Mouse (Mus musculus) C2C12 (cell line): ENCODE measurements at regions not wholly inside any gene's neighbourhood (a gene's known extent, or its start where the extent isn't known, plus 50 kb on each side); places are given as distances from the start of the nearest gene placed in this dataset.

Source experiments
- H3K27me3 ChIP-seq: one replicate; pipeline ENCODE4 v1.6.1; 2011; ENCODE audit not compliant: control insufficient read depth, insufficient read depth, insufficient read length
- H3K36me3 ChIP-seq: one replicate; pipeline ENCODE4 v1.6.1; 2011; ENCODE audit not compliant: control insufficient read depth, insufficient read depth
- H3K4me3 ChIP-seq: one replicate; pipeline ENCODE4 v1.5.1; 2011; ENCODE audit warnings: mild to moderate bottlenecking, control low read depth; ENCODE audit not compliant: poor library complexity, insufficient read depth, severe bottlenecking
- H3K79me2 ChIP-seq: one replicate; pipeline ENCODE4 v1.6.1; 2011; ENCODE audit not compliant: control insufficient read depth, insufficient read depth
- H3K79me3 ChIP-seq: one replicate; pipeline ENCODE4 v1.6.1; 2011; ENCODE audit warnings: low read depth, control low read depth
- H3ac ChIP-seq: one replicate; pipeline ENCODE3; 2011; ENCODE audit warnings: low read depth; ENCODE audit not compliant: control insufficient read depth, insufficient read length
- CEBPB ChIP-seq: IDR thresholded peaks from one replicate; pipeline ENCODE4 v1.6.1; 2011; ENCODE audit warnings: low read depth, mild to moderate bottlenecking, control low read depth, moderate library complexity
- CTCF ChIP-seq: IDR thresholded peaks from one replicate; pipeline ENCODE4 v1.5.1; 2011; ENCODE audit not compliant: control insufficient read depth, insufficient read depth, insufficient read length
- FOSL1 ChIP-seq: IDR thresholded peaks from one replicate; pipeline ENCODE4 v1.8.0; 2011; ENCODE audit warnings: mild to moderate bottlenecking, low read length; ENCODE audit not compliant: poor library complexity, insufficient read depth, severe bottlenecking
- MAX ChIP-seq: IDR thresholded peaks from one replicate; pipeline ENCODE4 v1.6.1; 2011; ENCODE audit warnings: mild to moderate bottlenecking, control low read depth
- MYOD1 ChIP-seq: IDR thresholded peaks from one replicate; pipeline ENCODE4 v1.6.1; 2011; ENCODE audit warnings: low read depth; ENCODE audit not compliant: control insufficient read depth, insufficient read length
- MYOG ChIP-seq: IDR thresholded peaks from one replicate; pipeline ENCODE4 v1.6.1; 2011; ENCODE audit not compliant: control insufficient read depth, insufficient read length; ENCODE audit errors: extremely low read depth
- USF1 ChIP-seq: IDR thresholded peaks from one replicate; pipeline ENCODE4 v1.6.1; 2011; ENCODE audit warnings: low read depth, mild to moderate bottlenecking, control low read depth, moderate library complexity

DNA sequence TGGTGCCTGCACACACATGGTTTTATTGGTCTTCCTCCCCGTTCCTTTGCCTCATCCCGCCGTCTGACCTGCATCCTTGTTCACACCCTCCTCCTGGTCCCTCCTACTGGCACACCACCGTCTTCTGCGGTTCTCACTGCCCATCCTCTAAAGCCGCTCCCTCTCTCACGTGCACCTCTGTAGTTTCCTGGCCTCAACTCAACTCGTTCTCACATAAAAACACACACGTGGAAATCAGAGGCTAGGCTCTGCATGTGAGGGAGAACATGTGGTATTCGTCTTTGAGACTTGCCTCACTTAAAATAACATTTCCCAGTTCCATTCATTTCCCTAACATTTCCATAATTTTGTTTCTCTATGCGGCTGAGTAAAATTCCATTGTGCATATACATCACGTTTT, 69.5 kb downstream of the Aldh8a1 start:
- Histone ChIP-seq H3K27me3 (peaks cover 3% of the 10 kb centered on the region), H3K79me2 (no peaks in the 10 kb centered on the region), H3ac (no peak overlapping the region), H3K79me3 (no peaks in the 10 kb centered on the region), H3K36me3 (no peaks in the 10 kb centered on the region), H3K4me3 (no peak overlapping the region)
- TF ChIP-seq CTCF, result no peak
- no peak for TF ChIP-seq MYOG
- TF ChIP-seq FOSL1, result no peak
- TF ChIP-seq USF1, result no peak
- TF ChIP-seq MYOD1, result no peak
- TF ChIP-seq MAX, result no peak

DNA sequence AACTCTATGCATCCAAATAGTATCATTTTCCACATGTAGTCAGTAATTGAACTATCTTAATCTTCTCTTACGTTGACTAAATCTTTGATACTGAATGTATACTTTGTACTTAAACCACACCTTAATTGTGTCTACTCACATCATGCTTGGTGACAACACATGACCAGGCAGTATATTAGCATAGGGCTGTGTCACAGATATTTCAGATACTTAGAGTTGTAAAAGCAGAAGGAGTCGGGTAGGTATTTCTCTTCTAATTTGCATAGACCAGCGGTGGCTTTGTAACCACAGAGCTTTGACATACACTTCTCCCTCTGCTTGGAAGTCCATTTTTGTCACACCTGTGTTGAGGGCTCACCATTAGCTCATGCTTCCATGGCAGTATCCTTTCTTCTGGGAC, 71.0 kb downstream of the Aldh8a1 start:
- no peak overlapping the region for H3ac ChIP-seq
- no peaks in the 10 kb centered on the region for H3K79me2 ChIP-seq
- no peak overlapping the region for H3K4me3 ChIP-seq
- no peak for TF ChIP-seq MYOD1
- TF ChIP-seq USF1, result no peak
- TF ChIP-seq FOSL1, result no peak
- peaks cover 3% of the 10 kb centered on the region for H3K27me3 ChIP-seq
- no peaks in the 10 kb centered on the region for H3K36me3 ChIP-seq
- no peaks in the 10 kb centered on the region for H3K79me3 ChIP-seq

DNA sequence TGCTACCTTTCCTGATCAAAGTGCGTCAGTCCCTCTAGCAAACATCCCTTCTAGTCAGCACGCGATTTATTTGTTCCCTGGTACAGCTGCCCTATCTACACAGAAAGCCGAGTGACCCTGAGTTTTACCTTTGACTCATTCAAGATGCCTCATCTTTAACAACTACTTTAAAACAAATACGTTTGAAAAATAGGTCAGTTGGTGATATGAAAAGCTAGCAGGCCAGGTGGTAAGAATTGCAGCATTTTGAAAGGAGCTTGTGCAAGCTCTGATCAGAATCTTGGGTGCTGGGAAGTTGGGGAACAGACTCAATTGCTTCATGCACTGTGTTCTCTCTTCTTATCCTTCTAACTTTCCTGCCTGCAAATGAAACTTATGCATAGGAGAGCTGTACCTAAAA, 71.9 kb downstream of the Aldh8a1 start:
- TF ChIP-seq FOSL1, result no peak
- Histone ChIP-seq H3K79me2 (no peaks in the 10 kb centered on the region), H3K4me3 (no peak overlapping the region), H3K79me3 (no peaks in the 10 kb centered on the region), H3K36me3 (no peaks in the 10 kb centered on the region), H3ac (no peak overlapping the region), H3K27me3 (peaks cover 3% of the 10 kb centered on the region)

DNA sequence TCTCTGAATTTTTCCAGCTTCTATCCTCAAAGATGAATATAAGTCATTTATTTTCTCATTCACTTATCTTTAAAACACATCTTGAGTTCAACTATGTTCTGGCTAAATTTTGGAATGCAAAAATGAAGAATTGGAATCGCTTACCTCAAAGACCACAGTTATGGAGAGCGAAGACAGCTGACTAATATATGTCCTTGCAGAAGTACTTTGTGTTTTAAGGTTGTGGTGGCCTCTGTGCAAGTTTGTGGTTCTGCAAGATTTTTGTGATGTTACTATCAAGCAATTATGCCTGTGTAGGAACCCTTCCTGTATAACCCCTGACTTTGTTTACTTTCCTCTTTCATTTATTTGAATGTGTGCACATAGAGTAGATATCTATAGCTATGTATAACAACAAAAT, 75.5 kb downstream of the Aldh8a1 start:
- peak; percentile 49 for TF ChIP-seq MYOD1
- no peak for TF ChIP-seq MYOG
- peak; percentile 45 for TF ChIP-seq FOSL1

DNA sequence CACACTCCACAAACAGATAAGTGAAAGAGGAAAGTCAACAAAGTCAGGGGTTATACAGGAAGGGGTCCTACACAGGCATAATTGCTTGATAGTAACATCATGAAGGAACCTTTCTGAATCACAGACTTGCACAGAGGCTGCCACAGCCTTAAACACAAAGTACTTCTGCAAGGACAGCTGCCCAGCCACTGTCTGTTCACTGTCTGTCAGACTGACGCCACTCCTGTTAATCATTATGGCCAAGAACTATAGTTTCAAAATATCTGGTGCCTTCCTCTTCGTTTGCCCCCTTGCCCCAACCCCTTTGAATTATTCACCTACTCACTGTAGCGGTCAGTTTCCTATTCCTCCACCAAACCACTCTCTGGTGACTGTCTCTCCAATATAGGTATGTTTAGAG, 76.4 kb downstream of the Aldh8a1 start:
- no peak for TF ChIP-seq MYOG
- no peak for TF ChIP-seq MYOD1
- TF ChIP-seq USF1, result no peak
- no peak for TF ChIP-seq MAX
- TF ChIP-seq CEBPB, result no peak
- TF ChIP-seq CTCF, result no peak
- TF ChIP-seq FOSL1, result no peak
- H3K79me3 ChIP-seq, result no peaks in the 10 kb centered on the region
- H3K4me3 ChIP-seq, result no peak overlapping the region
- H3K27me3 ChIP-seq, result peaks cover 3% of the 10 kb centered on the region
- no peaks in the 10 kb centered on the region for H3K36me3 ChIP-seq
- no peak overlapping the region for H3ac ChIP-seq
- H3K79me2 ChIP-seq, result no peaks in the 10 kb centered on the region

More for the DNA sequence above, 75.5 kb downstream of the Aldh8a1 start:
- Histone ChIP-seq H3K79me2 (no peaks in the 10 kb centered on the region), H3ac (no peak overlapping the region), H3K4me3 (no peak overlapping the region), H3K79me3 (no peaks in the 10 kb centered on the region), H3K27me3 (peaks cover 3% of the 10 kb centered on the region), H3K36me3 (no peaks in the 10 kb centered on the region)

DNA sequence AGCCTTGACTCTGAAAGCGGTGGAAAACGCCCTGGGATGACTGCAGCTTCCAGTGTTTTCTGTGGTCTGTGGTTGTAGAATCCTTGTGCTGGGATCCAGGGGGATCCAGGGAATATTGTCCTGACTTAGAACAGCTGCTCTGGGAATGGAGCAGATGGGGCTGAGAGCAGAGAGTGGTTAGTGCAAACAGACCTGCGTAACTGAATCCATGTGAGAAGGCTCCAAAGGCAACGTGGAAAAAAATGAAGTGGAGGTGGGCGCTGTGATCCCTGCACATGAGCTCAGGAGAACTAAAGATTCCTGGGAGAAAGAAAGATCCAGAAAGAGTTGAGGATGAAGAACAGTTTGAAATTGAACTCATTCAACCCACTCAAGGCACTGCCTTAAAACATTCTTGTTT, 77.1 kb downstream of the Aldh8a1 start:
- Histone ChIP-seq H3K79me3 (no peaks in the 10 kb centered on the region), H3K79me2 (no peaks in the 10 kb centered on the region), H3K4me3 (no peak overlapping the region), H3K27me3 (peaks cover 3% of the 10 kb centered on the region), H3ac (no peak overlapping the region), H3K36me3 (no peaks in the 10 kb centered on the region)
- TF ChIP-seq MYOD1, result no peak
- TF ChIP-seq USF1, result no peak
- no peak for TF ChIP-seq FOSL1
- TF ChIP-seq MYOG, result no peak
- TF ChIP-seq MAX, result no peak
- no peak for TF ChIP-seq CTCF
- no peak for TF ChIP-seq CEBPB
